Comparison of ENCODE assay signal across 25 mouse cellular contexts in the genomic region with DNA sequence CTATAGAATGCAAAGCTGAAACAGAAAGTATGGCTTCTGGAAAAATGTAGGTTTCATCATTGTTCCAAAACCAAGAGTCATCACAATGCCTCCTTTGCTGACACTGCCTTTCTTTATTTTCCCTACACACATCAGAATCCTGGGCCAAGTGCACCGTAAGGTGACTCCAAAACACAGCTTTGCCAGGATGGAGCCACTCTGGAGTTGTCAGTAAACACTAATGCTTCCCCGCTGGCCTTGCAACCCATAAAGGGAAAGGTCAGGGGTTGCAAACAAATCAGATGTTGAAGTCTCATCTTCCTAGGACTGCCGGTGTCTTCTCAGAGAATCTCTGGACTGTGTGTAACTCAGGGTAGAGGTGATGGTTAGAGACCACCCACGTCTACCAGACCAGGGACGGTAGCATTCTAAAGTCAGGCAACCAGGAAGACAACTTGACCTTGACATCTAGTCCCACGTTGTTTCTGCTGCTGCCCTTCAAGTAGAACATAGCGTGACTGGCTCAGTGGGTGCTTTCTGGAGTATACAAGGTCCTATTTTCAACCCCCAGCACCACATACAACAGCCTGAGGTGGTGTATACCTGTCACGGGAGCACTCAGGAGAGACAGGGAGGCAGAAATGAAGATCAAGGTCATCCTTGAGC. TPM values are rescaled to one million over a fixed set of nuclear protein-coding genes. Genes with fewer than 3 reads are reported as not detected.
DNase-seq lines count a peak whose midpoint lies in the region; ATAC-seq and TF ChIP-seq lines count a peak whose summit lies in the region.
"Had no signal": no experiment of that assay in that cellular context is flagged by ENCODE, and none has a peak within 500 bp of the region (broad histone marks: within the 10 kb centered on the region; RNA-seq: fewer than 3 reads in every experiment).

No protein-coding gene starts in this region.

- no peak overlapping the region for H3K4me2 ChIP-seq in kidney, embryonic 15.5 days
- H3K4me2 ChIP-seq: embryonic facial prominence, embryonic 13.5 days; forebrain, embryonic 12.5 days; forebrain, embryonic 15.5 days; heart, embryonic 11.5 days; hindbrain, embryonic 15.5 days had no signal

- 68% methylated on average over 8 of the region's 8 CpGs for WGBS in kidney, adult 2 months
- 51% methylated on average over 8 of the region's 8 CpGs for WGBS in kidney, embryonic 15.5 days

- no peaks in the 10 kb centered on the region for H3K4me1 ChIP-seq in kidney, adult 2 months (ENCODE audit: control insufficient read depth, insufficient read depth, low read length)
- no peaks in the 10 kb centered on the region; the same call in 1 of the 2 replicates for H3K4me1 ChIP-seq in kidney, embryonic 15.5 days
- H3K4me1 ChIP-seq: embryonic facial prominence, embryonic 10.5 days; embryonic facial prominence, embryonic 13.5 days; forebrain, embryonic 12.5 days; forebrain, embryonic 15.5 days; hindbrain, embryonic 15.5 days had no signal

- no peak for TF ChIP-seq CTCF in kidney, adult 2 months (conservative IDR thresholded peaks at IDR 0.05; ENCODE audit: insufficient read depth, insufficient read length, low read depth, low read length)

- H3K36me3 ChIP-seq in kidney, adult 2 months (ENCODE audit: control insufficient read depth, insufficient read depth, low read length), result no peaks in the 10 kb centered on the region
- no peaks in the 10 kb centered on the region for H3K36me3 ChIP-seq in kidney, embryonic 15.5 days
- H3K36me3 ChIP-seq: embryonic facial prominence, embryonic 10.5 days; embryonic facial prominence, embryonic 13.5 days; forebrain, embryonic 12.5 days; forebrain, embryonic 15.5 days; hindbrain, embryonic 15.5 days had no signal

- no peak for ATAC-seq in kidney, embryonic 15.5 days (replicated peaks; ENCODE audit: low FRiP score)
- ATAC-seq: activated CD4-positive, CD25-positive, alpha-beta regulatory T cell, adult 4 months; forebrain, embryonic 15.5 days; intestine, embryonic 16.5 days had no signal

- TF ChIP-seq POLR2A in kidney, adult 2 months (IDR thresholded peaks at IDR 0.05; ENCODE audit: low read depth, low read length), result no peak

- H3K9ac ChIP-seq in kidney, embryonic 15.5 days, result no peak overlapping the region
- H3K9ac ChIP-seq: embryonic facial prominence, embryonic 13.5 days; forebrain, embryonic 12.5 days; forebrain, embryonic 15.5 days; hindbrain, embryonic 15.5 days had no signal

- no peaks in the 10 kb centered on the region for H3K9me3 ChIP-seq in kidney, embryonic 15.5 days (replicated peaks)
- H3K9me3 ChIP-seq: embryonic facial prominence, embryonic 10.5 days; embryonic facial prominence, embryonic 13.5 days; forebrain, embryonic 12.5 days; forebrain, embryonic 15.5 days; hindbrain, embryonic 15.5 days had no signal

- no peak overlapping the region for H3K4me3 ChIP-seq in kidney, adult 2 months (ENCODE audit: insufficient read depth, low read depth, low read length)
- H3K4me3 ChIP-seq in kidney, embryonic 15.5 days (replicated peaks), result no peak overlapping the region
- H3K4me3 ChIP-seq: embryonic facial prominence, embryonic 10.5 days; embryonic facial prominence, embryonic 13.5 days; erythroblast, embryonic 14.5 days; forebrain, embryonic 12.5 days; forebrain, embryonic 15.5 days; heart, adult 2 months; hindbrain, embryonic 15.5 days had no signal

- DNase-seq in gastrocnemius, adult 18-20 months (ENCODE audit: low spot score), result peak; percentile 61
- no peak for DNase-seq in gastrocnemius, postnatal 36 days
- peak; percentile 59 for DNase-seq in heart, adult 11 months
- DNase-seq in heart, postnatal 10 days, result no peak
- peak; percentile 7 for DNase-seq in kidney, adult 2 months
- DNase-seq: adrenal gland, adult 8-10 months; adrenal gland, postnatal 25 days; cerebellum, adult 11-12 months; cerebellum, adult 8-10 months; cerebellum, postnatal 10 days; cerebellum, postnatal 36 days; embryo, embryonic 11 days; heart, adult 2 months; heart, postnatal 4 days; kidney, adult 18-20 months had no signal

- intact Hi-C loops in gastrocnemius, postnatal 36 days (cut with DNase I), result no loop called here
- intact Hi-C loops in heart, postnatal 10 days (cut with DNase I), result no loop called here

- H3K27ac ChIP-seq in kidney, adult 2 months (ENCODE audit: insufficient read depth, low read depth, low read length), result no peak overlapping the region
- H3K27ac ChIP-seq in kidney, embryonic 15.5 days, result no peak overlapping the region
- H3K27ac ChIP-seq: embryonic facial prominence, embryonic 10.5 days; embryonic facial prominence, embryonic 13.5 days; forebrain, embryonic 12.5 days; forebrain, embryonic 15.5 days; heart, adult 2 months; hindbrain, embryonic 15.5 days had no signal

- H3K27me3 ChIP-seq in kidney, adult 2 months (replicated peaks; ENCODE audit: control insufficient read depth, insufficient read depth, low read length), result no peaks in the 10 kb centered on the region
- H3K27me3 ChIP-seq in kidney, embryonic 15.5 days, result no peaks in the 10 kb centered on the region
- H3K27me3 ChIP-seq: embryonic facial prominence, embryonic 13.5 days; forebrain, embryonic 12.5 days; forebrain, embryonic 15.5 days; hindbrain, embryonic 15.5 days had no signal

RNA-seq across cellular contexts. Expression of gene Ociad2, which starts 16.2 kb away (rescaled TPM):
- total RNA-seq in gastrocnemius, adult 18-20 months (2021), result 10 to 100 TPM; 67.0 to 74.9 TPM
- 10 to 100 TPM; 48.8 to 50.9 TPM for total RNA-seq in gastrocnemius, postnatal 36 days (2021)
- 1 to 10 TPM; 8.5 to 9.6 TPM for total RNA-seq in heart, postnatal 10 days (2021)
- 2.8 and 3.5 TPM in 2 replicates for polyA plus RNA-seq in kidney, adult 2 months (2012; rRNA removed)
- polyA plus RNA-seq in kidney, embryonic 15.5 days (2015; fragmentation: Nextera tagmentation; extraction: Ambion mirVana), result 11.4 and 12.4 TPM in 2 replicates
- polyA plus RNA-seq: erythroblast, embryonic 14.5 days had no signal

RNA-seq across cellular contexts. Expression of gene Ociad1, which starts 32.1 kb away (rescaled TPM):
- 100 to 1,000 TPM; 142 to 150 TPM for total RNA-seq in gastrocnemius, adult 18-20 months (2021)
- total RNA-seq in gastrocnemius, postnatal 36 days (2021), result 100 to 1,000 TPM; 134 to 143 TPM
- total RNA-seq in heart, postnatal 10 days (2021), result 100 to 1,000 TPM; 264 TPM
- 65.6 and 75.6 TPM in 2 replicates for polyA plus RNA-seq in kidney, adult 2 months (2012; rRNA removed)
- 237 and 247 TPM in 2 replicates for polyA plus RNA-seq in kidney, embryonic 15.5 days (2015; fragmentation: Nextera tagmentation; extraction: Ambion mirVana)

Comparison
In these comparisons a context has a peak if more than half of its experiments do, and no peak if none do; other contexts are left out.
1. DNase-seq: peak in gastrocnemius, adult 18-20 months (single experiment), heart, adult 11 months (single experiment) and kidney, adult 2 months (single experiment); none in gastrocnemius, postnatal 36 days (0 of 2) and heart, postnatal 10 days (0 of 2).
2. RNA of gene Ociad2, which starts 16.2 kb away (total RNA-seq): 67.0 to 74.9 TPM in gastrocnemius, adult 18-20 months and 48.8 to 50.9 TPM in gastrocnemius, postnatal 36 days; 8.5 to 9.6 TPM in heart, postnatal 10 days; every median in the first group is over 4 times any median in the second.